Mouse (Mus musculus): ENCODE results near the gene Tlx3.

Gene Tlx3

DNA sequence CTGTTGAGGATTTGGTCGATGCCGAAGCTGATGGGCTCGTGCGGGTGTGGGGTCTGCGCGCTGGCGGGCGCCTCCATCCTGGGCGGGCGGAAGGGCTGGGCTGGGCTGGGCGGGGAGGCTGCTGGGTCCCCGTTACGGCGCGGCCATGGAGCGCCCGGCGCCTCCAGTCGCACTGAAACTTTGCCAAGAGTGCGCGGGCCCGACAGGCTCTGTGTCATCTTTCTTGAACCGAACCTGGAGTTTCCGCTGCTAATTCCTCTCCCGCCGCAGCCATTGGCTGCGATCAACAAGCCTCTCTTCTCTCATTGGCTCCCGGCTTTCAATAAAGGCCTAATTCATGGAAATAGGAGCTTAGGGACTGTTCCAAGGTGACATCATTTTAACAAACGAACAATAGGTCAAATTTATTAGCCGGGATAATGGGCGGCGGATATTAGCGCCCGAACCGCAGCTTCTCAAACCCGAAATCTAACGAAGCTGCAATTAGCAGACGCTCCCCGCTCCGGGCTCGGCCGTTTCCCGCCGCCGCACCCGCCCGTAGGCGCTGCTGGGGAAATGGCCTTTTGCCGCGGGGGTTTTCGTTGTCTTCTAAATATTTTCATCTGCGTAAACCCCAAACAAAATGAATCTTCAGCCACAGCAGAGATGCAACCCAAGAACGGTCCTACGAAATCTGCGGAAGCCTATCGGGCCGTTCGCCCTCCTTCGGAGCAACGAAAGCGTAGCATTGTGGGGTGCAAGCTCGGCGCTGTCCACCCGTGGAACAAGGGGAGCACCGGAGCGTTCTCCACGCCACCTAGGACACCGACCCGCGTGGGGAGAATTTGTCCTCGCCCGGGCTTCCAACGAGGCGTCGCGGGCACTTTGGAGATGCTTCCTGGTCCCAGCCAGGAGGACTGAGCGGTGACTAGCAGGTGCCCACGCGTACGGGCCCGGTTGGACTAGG, at the start of gene Tlx3:
TSS of gene Tlx3 (minus strand) at position 207 of the 946 bp plus-strand sequence.
- DNase-seq: peak; percentile 86

GRCm38 (mm10) chr11:33240295-33240694, 36.9 kb upstream of the Tlx3 start:
- DNase-seq: no peak

- DNase-seq: no peak
Measured at GRCm38 (mm10) chr11:33234134-33234533, 30.7 kb upstream of the Tlx3 start.

DNA sequence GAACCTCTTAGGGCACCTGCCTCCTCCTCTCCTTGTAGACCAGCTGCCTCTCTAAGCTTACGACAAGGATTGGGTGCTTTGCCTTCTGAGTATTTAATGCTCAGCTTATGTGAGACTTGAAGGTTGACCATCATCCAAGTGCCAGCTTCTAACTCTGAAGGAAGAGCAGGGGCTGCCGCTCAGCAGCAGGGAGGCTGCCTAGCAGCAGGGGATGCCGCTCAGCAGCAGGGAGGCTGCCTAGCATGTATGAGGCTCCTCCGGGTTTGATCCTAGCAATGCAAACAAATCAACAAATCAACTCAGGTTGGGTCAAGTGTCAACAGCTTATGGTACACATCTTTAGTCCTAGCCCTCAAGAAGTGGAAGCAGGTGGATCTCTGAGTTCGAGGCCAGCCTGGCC, 28.7 kb upstream of the Tlx3 start:
- DNase-seq: no peak

DNA sequence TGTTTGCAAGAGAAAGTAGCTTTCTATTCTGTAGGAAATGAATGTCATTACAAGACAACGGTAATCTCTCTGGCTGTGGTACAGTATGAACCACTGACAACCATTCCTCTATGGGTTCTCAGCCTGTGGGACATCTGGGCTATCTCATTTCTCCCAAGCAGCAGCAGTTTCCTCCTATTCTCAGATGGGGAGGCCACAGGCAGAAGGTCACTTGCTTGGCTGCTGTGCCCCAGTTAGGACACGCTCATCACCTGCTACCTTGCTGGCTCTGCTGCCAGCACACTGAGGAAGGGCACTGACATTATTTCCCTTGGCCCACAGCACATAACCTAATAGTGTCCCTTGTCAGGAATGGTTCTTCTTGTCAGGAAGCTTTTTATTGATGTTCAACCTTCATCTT, 24.8 kb upstream of the Tlx3 start:
- DNase-seq: no peak

DNA sequence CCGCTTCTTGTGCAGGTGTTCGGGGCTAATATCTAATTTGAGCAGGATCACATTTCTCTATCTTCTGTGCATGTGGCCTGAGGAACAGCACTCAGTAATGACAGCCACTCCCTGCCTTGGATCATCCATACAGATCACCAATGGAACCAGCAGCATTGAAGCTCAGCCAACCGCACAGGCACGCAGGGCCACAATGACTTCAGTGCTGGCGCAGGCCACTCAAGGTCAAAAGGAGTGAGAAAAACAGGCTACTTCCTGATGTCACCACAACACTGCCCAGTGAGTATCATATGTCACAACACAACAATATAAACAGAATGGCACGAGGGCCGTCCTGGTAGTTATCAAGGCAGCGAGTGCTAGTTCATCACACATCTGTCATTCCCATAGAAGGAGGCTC, 23.1 kb upstream of the Tlx3 start:
- DNase-seq: no peak

GRCm38 (mm10) chr11:33221566-33222365, 18.4 kb upstream of the Tlx3 start:
- no peak for DNase-seq

GRCm38 (mm10) chr11:33220763-33221162, 17.4 kb upstream of the Tlx3 start:
- no peak for DNase-seq

DNA sequence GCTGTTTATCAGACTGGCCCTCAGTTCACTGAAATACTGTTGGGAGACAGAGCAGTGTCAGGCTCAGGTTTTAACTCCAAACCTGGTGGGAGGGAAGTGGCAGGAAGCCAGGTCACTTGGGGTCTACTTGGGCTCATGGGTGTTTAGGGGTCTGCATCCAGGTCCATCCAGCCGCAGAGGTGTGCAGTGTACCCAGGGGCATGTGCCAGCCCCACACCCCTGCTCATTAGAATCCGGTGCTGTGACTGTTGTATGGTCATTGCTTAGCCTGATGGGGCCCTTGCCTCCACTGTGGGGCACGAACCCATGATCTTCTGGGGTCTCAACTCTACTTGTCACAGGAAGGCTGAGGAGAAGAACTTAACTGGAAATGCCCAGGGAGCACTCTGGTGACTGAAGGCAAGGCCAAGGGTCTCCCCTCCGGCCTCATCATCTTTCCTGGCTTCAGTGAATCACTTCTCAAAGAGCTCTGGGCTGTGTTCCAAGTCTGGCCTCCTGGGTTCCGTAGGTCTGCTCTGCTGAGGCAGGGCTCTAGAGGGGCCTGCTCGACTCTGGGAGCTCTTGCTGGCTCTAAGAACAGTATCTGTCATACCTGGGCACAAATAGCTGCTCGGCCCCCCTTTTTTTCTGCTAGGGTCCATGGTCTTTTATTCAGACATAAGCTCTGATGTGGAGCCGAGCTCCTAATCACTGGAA, 14.1 kb upstream of the Tlx3 start:
- DNase-seq: no peak

- no peak for DNase-seq
Measured at GRCm38 (mm10) chr11:33207411-33207810, 4.0 kb upstream of the Tlx3 start.

GRCm38 (mm10) chr11:33204966-33205365, 1.6 kb upstream of the Tlx3 start:
- peak; percentile 18 for DNase-seq

- DNase-seq: peak; percentile 44
Measured at GRCm38 (mm10) chr11:33204329-33204705, 928 bp upstream of the Tlx3 start.

DNA sequence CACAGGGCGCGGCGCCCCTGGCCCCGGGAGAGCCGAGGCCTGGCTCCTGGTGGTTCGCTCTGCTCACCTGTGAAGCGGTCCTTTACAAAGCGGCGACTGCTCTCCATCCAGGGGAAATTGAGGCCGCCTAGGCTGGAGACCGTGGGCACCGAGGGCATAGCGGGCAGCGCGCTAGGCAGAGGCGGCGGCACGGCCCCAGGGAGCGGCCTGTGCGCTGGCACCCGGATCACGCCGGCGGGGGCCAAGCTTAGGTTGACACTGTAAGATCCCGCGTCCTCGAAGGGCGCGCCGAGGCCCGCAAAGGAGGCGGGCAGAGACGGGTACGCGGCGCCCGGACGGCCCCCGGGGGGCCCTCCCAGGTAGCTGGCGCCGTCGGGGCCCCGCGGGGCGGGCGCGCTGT, 417 bp downstream of the Tlx3 start:
- DNase-seq: no peak

- peak; percentile 44 for DNase-seq
Measured at GRCm38 (mm10) chr11:33202296-33202695, 1.1 kb downstream of the Tlx3 start.

DNA sequence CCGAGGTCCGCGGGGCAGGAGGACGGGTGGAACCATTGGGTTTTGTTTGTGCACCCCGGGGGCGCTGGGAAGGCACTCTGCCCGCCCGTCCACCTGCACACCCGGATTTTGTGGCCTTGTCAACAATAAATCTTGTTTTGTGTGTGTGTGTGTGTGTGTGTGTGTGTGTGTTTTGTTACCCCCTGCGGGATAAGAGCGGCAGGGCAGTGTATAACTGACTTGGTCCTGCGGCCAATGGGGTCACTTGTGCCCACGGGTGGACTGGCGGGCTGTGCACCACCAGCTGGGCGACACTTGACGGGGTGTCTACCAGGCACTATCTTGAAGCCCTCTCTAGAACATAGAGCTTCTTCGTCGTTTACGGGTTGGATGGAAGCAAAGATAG, 1.8 kb downstream of the Tlx3 start:
- DNase-seq: no peak

DNA sequence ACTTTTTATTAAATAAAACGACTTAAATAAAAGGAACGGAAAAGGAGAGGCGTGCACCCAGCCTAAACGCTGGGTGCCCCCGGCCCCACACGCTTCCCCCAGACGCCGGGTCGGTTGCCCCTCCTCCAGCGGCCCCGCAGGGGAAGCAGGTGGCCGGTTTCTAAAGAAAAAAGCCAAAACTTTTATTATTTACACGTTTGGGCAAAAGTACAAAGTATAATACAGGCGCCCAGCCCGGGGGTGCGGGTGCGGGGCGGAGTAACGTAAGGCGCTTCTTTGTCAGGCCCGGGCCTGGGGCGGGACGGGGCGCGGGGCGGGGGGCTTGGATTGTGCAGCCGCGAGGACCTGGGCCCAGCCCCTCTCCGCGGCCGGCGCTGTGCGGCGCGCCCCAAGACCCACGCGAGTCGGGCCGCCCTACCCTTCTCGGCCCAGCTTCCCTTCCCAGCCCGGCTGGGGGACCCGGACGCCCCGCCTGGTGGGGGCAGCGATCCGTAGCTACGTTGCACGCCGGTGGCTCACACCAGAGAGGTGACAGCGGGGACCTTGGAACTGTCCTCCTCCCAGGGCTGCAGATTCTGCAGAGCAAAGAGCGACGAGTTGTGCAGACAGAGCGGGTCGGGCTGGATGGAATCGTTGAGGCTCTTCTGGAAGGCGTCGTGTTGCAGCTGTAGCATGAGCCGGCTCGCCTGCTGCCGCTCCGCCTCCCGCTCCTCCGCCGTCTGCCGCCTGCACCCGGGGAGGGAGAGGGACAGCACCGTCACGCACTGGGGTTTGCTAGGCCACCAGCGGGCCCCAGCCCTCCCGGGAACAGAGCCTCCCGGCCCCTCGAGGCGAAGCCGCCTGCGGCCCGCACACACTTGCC, 2.4 kb downstream of the Tlx3 start:
- peak; percentile 72 for DNase-seq

DNA sequence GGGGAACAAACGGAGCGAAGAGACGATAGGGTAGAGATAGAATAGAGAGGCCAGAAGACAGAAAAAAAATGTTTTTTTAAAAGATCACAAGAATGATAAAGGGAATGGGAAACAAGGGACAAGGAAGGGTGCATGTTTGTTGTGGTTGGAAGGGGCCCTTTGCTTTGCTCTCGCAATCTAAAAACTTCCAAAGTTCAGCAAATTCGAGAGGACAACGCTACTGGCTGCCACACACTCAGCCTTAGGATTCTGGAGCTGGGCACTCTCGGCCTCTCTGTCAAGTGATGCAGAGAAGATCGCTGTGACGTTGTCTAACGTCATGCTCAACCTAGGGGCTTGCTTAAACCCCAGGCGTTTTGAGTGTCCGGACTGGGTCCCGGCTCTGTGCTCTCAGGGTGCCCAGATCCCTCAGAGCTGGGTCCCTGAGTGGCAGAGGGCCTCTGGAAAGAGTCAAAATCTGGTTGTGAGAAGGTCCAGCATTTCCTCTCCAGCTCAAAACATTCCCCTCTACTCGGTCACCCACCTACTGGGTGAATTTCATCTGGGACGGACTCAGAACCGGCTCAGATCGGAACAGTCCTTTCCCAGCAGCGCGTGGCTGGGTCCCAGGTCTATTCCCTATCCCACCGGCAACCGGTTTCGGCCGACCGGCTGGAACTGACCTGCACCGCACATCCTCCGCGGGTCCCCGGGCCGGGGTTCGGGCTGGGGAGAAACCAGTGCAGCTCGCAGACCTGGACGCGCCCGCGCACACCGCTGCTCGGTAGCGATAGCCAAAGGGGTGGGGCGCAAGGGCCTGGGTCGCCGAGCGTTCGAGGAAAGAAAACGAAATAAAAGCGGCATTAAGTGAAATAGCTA, 3.3 kb downstream of the Tlx3 start:
- DNase-seq: peak; percentile 56

DNA sequence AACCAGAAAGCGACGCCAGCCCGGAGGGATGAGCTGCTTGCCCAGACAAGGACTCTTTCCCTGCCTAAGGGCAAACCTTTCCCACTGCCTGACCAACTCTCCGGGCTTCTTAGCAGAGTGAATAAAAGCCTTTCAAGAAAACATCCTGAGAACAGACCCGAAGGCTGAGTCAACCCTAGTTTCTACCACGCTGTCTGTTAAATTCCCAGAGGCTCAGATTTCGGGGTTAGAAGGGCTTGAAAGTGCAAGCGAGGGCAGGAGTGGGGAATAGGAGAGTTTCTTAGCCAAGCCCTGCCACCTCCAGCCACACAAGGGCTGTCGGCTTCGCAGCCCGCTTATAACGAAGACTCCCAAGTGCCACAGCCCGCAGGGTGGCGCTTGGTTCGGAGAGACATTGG, 4.3 kb downstream of the Tlx3 start:
- DNase-seq: no peak

DNA sequence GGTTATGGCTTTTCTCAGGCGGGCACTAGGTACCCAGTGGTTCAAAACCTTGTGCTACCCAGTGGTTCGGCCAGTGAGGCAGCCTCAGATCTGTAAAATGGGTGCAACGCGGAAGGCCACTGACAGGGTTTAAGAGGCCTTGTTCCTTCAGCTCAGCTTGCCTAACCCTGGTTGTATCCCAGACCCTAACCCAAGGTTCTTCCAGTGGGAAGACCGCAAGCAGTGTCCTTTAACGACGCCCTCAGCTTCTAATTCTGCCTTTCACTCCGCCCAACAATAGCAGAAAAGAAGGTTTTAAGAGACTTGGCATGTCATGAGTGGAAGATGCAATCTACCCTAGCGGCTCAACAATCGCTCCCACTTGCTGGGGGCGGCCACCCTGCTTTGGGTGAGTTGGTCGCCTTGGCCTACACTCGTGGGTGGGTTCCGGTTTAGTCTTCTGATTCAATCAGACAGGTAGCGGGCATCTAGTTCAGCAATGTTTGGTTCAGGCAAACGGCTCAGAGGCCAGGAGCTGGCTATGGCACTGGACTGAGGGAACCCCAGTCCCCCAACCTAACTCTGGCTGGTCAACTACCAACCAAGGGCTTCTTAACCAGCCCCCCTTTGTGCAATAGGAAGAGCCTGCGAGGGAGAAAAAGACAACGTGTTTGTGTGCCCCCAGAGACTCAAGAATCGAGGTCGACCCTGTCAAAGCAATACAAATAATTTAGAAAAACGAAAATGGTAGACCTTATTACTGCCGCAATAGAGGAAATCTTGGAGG, 4.9 kb downstream of the Tlx3 start:
- DNase-seq: peak; percentile 14

DNA sequence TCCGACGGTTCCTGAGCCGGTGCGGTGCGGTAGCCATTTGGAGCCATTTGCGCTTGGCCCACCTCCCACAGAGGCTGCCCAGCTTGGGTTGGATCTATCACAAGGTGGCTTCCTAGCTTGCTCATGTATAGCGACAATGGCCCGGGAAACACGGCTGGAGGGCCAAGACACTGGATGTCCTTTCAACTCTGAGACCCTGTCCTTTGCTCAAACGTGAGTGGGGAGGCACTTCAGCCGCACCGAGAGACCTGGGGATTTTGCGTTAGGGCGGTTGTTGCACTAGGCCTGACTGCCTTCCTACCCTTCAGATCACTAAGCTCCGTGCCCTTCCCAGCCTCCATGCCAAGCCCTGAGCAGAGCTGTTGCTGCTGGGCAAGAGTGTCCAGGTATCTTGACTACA, 5.7 kb downstream of the Tlx3 start:
- DNase-seq: no peak

DNA sequence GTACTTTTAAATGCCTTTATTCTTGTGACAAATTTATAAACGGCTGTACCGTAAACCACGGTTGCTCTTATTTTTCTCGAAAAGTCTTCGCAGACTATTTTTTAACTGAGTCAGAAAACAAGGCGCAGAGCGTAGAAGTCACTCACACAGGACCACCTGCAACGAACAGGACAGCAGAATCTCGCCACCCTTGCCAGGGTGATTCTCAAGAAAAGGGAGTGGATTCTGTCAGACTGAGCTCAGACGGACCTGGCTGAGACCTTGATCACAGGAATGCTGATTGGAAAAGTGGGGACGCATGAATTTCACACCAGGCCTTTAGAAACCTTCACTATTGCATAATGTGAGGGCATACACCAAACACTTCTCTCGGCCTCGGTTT, 6.3 kb downstream of the Tlx3 start:
- DNase-seq: no peak

Measured in retina, postnatal 1 day (tissue).